Mouse (Mus musculus) ES-Bruce4 (cell line): ENCODE results near the gene Id4.

Experiments used
- CTCF ChIP-seq: IDR thresholded peaks from one replicate; pipeline ENCODE4 v1.8.1; 2011; ENCODE audit warnings: low read depth, low read length
- EP300 ChIP-seq: IDR thresholded peaks from 2 replicates; pipeline ENCODE4 v1.6.1; 2011; ENCODE audit warnings: low read depth, low read length; ENCODE audit not compliant: insufficient read depth

- 0 out of 2 replicates have a peak, but pooled peaks have one; percentile 8 for TF ChIP-seq EP300
- no peak for TF ChIP-seq CTCF
Observed at GRCm38 (mm10) chr13:48260690-48261278, at the start of gene Id4.
